Mouse (Mus musculus) liver, embryonic 11.5 days (tissue): ENCODE measurements at regions not wholly inside any gene's neighbourhood (a gene's known extent, or its start where the extent isn't known, plus 50 kb on each side); places are given as distances from the start of the nearest gene placed in this dataset.
A peak's percentile ranks its signal among the peaks of the same experiment; 100 is the strongest.

Experiments used
- ATAC-seq: fragments of 200-750 bp; cut with Nextera tagmentation; replicated peaks from 2 replicates; pipeline ENCODE4 v1.8.0; 2017; ENCODE audit warnings: moderate number of reproducible peaks, mild to moderate bottlenecking, moderate TSS enrichment, moderate library complexity; ENCODE audit not compliant: low FRiP score
- DNase-seq: peaks from one replicate; pipeline ENCODE4 v3.0.0-alpha.2; 2017; ENCODE audit warnings: low spot score
- H3K27ac ChIP-seq: fragments of 300-500 bp; sonication (generic); 2 replicates; pipeline ENCODE4 v1.5.1; 2014; ENCODE audit warnings: mild to moderate bottlenecking, low read depth, low read length, control low read depth
- H3K27me3 ChIP-seq: fragments of 300-500 bp; sonication (generic); replicated peaks from 2 replicates; pipeline ENCODE4 v1.6.1; 2014; ENCODE audit warnings: low read length, mixed read lengths; ENCODE audit not compliant: control insufficient read depth, insufficient read depth
- H3K36me3 ChIP-seq: fragments of 300-500 bp; sonication (generic); 2 replicates; pipeline ENCODE4 v1.6.1; 2014; ENCODE audit warnings: mild to moderate bottlenecking, low read length, moderate library complexity, mixed read lengths; ENCODE audit not compliant: control insufficient read depth, insufficient read depth
- H3K4me1 ChIP-seq: fragments of 300-500 bp; sonication (generic); replicated peaks from 2 replicates; pipeline ENCODE4 v1.6.1; 2014; ENCODE audit warnings: low read length, mixed read lengths; ENCODE audit not compliant: control insufficient read depth, insufficient read depth
- H3K4me2 ChIP-seq: fragments of 300-500 bp; sonication (generic); 2 replicates; pipeline ENCODE4 v1.6.1; 2014; ENCODE audit warnings: mild to moderate bottlenecking, control low read depth, moderate library complexity
- H3K4me3 ChIP-seq: fragments of 300-500 bp; sonication (generic); 2 replicates; pipeline ENCODE4 v1.5.1; 2014; ENCODE audit warnings: low read depth, low read length, control low read depth
- H3K9ac ChIP-seq: fragments of 300-500 bp; sonication (generic); 2 replicates; pipeline ENCODE4 v1.6.1; 2014; ENCODE audit warnings: low read depth, low read length, control low read depth
- H3K9me3 ChIP-seq: fragments of 300-500 bp; sonication (generic); 2 replicates; pipeline ENCODE4 v1.6.1; 2016; ENCODE audit warnings: low read length, inconsistent platforms, mixed read lengths; ENCODE audit not compliant: control insufficient read depth
- WGBS: fragments of 180-500 bp; shearing (Covaris S2); extraction: QIAGEN DNeasy Blood & Tissue Kit; methylation state at CpG from one replicate; pipeline ENCODE4 v1.1.7; 2014; 5-methylcytosine and 5-hydroxymethylcytosine counted together

DNA sequence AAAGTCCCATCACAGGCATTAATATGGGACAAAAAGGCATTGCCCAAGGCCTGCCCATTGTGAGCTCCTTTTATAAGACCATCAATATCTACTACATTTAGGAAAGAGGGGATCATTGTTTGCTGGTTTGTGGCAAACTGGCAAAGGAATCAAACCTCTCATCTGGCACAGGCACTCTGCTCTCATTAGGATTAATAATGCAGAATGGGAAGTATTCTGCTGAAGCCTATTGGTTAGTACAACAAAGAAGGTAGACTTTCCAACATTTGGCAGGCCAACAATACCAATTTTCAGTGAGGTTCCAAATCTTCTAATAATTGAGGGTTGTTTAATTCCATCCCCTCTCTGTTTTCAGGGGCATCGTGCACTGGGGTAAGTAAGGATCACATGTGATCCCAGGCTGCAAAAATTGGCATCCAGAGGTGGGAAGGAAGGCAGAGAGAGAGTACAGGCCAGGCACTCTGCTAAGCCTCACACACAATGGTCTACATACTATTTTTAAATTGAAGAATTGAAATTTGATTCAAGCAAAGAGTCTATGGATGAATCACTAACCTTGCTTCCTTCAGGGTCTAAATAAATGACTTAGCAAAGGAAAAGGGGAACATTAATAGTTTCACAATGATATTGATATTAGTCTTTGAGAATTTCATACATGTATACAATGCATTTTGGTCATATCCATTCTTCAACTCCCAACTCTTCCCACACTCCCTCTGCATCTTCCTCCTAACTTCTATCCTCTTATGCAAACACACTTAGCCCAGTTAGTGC lies 174.9 kb downstream of the Fzd1 start:
- Histone ChIP-seq H3K9me3 (no peaks in the 10 kb centered on the region), H3K9ac (no peak overlapping the region), H3K4me1 (no peaks in the 10 kb centered on the region), H3K27me3 (no peaks in the 10 kb centered on the region), H3K4me2 (no peak overlapping the region), H3K4me3 (no peak overlapping the region), H3K36me3 (no peaks in the 10 kb centered on the region), H3K27ac (no peak overlapping the region)
- ATAC-seq (no peak), DNase-seq (no peak)
- 88% methylated on average over 1 of the region's 1 CpGs for WGBS

DNA sequence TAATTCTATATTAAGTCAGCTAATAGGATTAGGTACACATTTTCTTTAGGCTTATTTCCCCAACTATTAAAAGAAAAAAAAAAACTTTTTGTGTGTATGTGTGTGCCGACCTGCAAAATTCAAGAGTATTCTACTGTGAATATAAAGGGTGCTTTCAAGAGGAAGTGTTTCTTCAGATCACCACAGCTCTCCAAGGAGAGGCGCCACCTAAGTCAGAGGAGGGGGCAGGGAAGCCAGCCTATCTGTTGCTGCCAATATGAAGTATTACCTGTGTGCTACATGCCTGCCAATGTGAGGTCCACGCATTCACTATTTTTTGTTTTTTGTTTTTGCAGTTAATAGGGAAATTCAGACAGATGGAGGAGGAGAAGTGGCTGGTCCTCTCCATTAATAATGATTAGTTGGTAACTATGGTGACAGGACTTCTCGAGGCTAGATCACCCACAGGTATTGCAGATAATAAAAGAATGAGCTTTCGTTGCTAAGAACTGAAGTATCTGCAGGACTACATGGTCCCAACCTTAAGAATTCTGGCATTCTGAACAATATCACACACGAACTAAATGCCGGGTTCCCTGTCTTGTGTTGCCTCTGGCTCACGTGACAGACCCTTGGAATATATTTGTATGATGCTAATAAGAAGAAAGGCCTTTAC lies 177.5 kb downstream of the Fzd1 start:
- Histone ChIP-seq H3K27me3 (no peaks in the 10 kb centered on the region), H3K9ac (no peak overlapping the region), H3K36me3 (no peaks in the 10 kb centered on the region), H3K4me2 (no peak overlapping the region), H3K9me3 (no peaks in the 10 kb centered on the region), H3K4me1 (no peaks in the 10 kb centered on the region), H3K4me3 (no peak overlapping the region), H3K27ac (no peak overlapping the region)
- no peak for ATAC-seq
- WGBS: 76% methylated on average over 8 of the region's 8 CpGs
- no peak for DNase-seq

DNA sequence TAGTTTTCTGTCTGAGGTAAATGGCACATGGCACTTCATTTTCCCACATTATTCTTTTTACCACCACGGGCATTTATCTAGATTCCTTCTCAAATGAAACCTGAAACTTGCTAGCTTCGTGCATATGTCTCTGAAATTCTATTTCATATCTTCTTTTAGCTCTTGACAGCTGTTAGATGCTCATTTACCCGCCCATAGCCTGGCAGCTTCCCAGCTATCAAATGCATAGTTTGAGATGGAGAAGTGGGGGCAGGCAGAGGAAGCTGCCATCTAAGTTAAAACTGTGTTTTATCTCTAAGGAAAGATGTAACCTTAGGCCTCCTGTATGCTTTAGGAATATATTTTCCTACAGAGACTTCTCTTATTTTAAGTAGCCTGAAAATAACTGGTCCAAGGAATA lies 179.0 kb downstream of the Fzd1 start:
- ATAC-seq (no peak), DNase-seq (no peak)
- no peaks in the 10 kb centered on the region for H3K27me3 ChIP-seq
- no peak overlapping the region for H3K27ac ChIP-seq
- H3K9me3 ChIP-seq: no peaks in the 10 kb centered on the region
- no peak overlapping the region for H3K4me2 ChIP-seq
- no peak overlapping the region for H3K9ac ChIP-seq
- no peaks in the 10 kb centered on the region for H3K36me3 ChIP-seq
- no peak overlapping the region for H3K4me3 ChIP-seq
- H3K4me1 ChIP-seq: no peaks in the 10 kb centered on the region
- 52% methylated on average over 3 of the region's 3 CpGs for WGBS

DNA sequence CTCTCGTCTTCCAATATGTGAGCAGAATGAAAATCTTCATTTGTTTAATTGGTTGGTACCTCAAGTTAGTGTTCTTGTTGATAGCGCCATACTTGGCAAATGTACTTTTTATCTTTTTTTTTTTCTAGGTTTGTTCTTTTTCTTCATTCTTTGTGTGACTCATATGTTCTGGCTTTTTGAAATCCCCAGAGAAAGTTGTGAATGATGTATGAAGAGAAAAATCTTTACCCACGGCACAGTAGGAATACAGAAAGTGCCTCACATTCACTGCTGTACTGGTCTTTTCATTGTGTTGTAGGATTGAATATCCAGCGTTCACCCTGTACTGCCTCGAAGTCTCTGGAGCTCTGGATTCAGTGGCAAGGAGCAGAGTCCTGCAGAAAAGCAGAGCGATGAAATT lies 180.7 kb downstream of the Fzd1 start:
- no peaks in the 10 kb centered on the region for H3K4me1 ChIP-seq
- DNase-seq (no peak), ATAC-seq (no peak)
- no peak overlapping the region for H3K4me2 ChIP-seq
- no peaks in the 10 kb centered on the region for H3K36me3 ChIP-seq
- no peak overlapping the region for H3K9ac ChIP-seq
- H3K4me3 ChIP-seq: no peak overlapping the region
- H3K9me3 ChIP-seq: no peaks in the 10 kb centered on the region
- WGBS: 77% methylated on average over 6 of the region's 6 CpGs
- no peak overlapping the region for H3K27ac ChIP-seq
- no peaks in the 10 kb centered on the region for H3K27me3 ChIP-seq

DNA sequence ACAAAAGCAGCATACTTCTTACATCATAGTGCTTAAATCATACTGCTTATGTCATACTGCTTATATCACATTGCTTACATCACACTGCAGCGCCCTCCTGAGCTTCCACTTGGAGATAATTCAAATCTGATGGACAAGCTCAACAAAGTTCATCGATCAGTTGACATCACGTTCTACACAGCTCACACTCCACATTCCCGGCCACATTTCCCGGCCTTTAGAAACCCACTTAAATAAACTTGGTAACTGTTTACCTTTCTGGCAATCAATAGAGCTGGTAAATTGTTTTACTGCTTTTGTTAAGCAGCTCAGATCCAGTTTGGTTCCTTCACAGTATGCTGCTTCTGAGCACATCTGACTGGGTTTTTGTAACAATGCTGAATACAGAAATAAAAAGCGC lies 194.0 kb downstream of the Fzd1 start:
- Histone ChIP-seq H3K9ac (no peak overlapping the region), H3K9me3 (no peaks in the 10 kb centered on the region), H3K27ac (no peak overlapping the region), H3K36me3 (no peaks in the 10 kb centered on the region), H3K4me2 (no peak overlapping the region), H3K4me3 (no peak overlapping the region), H3K27me3 (no peaks in the 10 kb centered on the region), H3K4me1 (no peaks in the 10 kb centered on the region)
- WGBS: 55% methylated on average over 6 of the region's 6 CpGs
- DNase-seq: no peak
- ATAC-seq: peak; percentile 63

DNA sequence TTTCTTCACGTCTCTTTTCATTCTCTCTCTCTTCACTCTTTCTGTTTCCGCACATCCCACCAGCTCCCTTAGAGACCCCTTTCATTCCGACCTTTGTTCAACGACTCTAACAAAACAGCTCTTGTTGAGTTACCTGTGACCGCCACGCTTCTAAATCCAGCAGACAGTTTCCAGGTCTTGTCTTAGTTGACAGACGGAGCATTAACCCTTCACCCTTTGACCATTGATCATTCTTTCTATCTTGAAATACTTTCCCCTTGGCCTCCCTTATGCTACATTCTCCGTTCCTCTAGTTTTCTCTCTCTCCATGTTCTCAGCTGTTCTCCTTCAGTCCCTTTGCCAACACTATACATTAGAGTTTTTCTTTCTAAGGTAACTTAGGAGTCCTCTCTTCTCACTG lies 196.2 kb downstream of the Fzd1 start:
- Histone ChIP-seq H3K36me3 (no peaks in the 10 kb centered on the region), H3K4me2 (no peak overlapping the region), H3K4me3 (no peak overlapping the region), H3K9ac (no peak overlapping the region), H3K27me3 (no peaks in the 10 kb centered on the region), H3K27ac (no peak overlapping the region), H3K9me3 (no peaks in the 10 kb centered on the region), H3K4me1 (no peaks in the 10 kb centered on the region)
- DNase-seq: no peak
- ATAC-seq: no peak
- WGBS: 57% methylated on average over 8 of the region's 8 CpGs

DNA sequence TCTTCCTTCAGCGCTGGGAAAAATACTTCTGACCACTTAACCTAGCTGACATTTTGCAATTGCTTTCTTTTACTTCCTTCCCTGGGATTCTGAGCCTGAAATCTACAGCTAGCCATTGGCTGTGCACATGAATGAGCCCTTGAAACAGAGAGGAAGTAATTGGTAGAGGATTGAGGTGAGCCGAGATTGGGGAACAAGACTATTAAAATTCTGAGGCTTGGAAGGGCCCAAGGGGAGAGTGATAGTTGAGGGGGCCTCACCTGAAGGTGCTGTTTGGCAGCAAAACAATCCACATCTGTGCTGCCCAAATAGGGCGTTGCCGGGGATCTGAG lies 196.7 kb downstream of the Fzd1 start:
- H3K9me3 ChIP-seq: no peaks in the 10 kb centered on the region
- H3K36me3 ChIP-seq: no peaks in the 10 kb centered on the region
- H3K9ac ChIP-seq: no peak overlapping the region
- no peak for DNase-seq
- no peaks in the 10 kb centered on the region for H3K4me1 ChIP-seq
- 75% methylated on average over 4 of the region's 4 CpGs for WGBS
- ATAC-seq: no peak
- H3K4me2 ChIP-seq: no peak overlapping the region
- H3K4me3 ChIP-seq: no peak overlapping the region
- H3K27ac ChIP-seq: no peak overlapping the region
- no peaks in the 10 kb centered on the region for H3K27me3 ChIP-seq

DNA sequence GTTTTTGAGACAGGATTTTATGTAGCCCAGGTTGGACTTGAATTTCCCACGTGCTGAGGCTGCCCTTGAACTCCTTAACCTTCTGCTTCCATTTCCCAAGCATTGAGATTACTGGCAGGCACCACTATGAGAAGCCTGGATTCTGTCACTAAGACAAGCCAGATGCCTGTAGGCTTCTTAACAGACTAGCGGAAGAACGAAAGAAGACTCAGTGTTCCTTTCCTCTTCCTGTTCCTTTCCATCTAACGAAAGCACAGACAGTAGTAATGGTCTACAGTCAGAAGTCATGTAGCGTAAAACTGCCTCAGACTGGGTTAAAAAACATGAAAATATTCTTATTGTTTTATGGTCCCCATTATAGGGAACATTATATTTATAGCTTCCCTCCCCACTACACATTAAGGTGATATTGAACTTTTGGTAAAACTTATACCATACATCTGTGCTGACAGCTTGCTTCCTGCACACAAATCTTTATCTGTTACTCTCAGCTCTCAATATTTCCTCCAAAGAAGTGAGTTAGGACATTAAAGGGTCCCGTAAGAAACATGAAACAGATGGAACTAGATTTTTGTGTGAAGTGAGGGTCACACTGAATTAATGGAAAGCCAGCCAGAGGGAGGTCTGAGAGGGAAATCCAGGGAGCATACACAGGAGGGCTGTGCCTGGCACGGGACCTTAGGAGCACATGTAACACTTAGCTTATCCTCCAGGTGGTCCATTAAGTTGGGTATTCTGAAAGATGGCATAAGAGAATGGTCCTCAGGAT lies 197.3 kb downstream of the Fzd1 start:
- Histone ChIP-seq H3K4me3 (no peak overlapping the region), H3K9ac (no peak overlapping the region), H3K27ac (no peak overlapping the region), H3K4me2 (no peak overlapping the region), H3K9me3 (no peaks in the 10 kb centered on the region), H3K4me1 (no peaks in the 10 kb centered on the region), H3K27me3 (no peaks in the 10 kb centered on the region), H3K36me3 (no peaks in the 10 kb centered on the region)
- WGBS: 55% methylated on average over 7 of the region's 7 CpGs
- DNase-seq: no peak
- no peak for ATAC-seq
